Mouse (Mus musculus): ENCODE results near the gene Mmp8.
A peak's percentile ranks its signal among the peaks of the same experiment; 100 is the strongest.

Gene Mmp8

DNA sequence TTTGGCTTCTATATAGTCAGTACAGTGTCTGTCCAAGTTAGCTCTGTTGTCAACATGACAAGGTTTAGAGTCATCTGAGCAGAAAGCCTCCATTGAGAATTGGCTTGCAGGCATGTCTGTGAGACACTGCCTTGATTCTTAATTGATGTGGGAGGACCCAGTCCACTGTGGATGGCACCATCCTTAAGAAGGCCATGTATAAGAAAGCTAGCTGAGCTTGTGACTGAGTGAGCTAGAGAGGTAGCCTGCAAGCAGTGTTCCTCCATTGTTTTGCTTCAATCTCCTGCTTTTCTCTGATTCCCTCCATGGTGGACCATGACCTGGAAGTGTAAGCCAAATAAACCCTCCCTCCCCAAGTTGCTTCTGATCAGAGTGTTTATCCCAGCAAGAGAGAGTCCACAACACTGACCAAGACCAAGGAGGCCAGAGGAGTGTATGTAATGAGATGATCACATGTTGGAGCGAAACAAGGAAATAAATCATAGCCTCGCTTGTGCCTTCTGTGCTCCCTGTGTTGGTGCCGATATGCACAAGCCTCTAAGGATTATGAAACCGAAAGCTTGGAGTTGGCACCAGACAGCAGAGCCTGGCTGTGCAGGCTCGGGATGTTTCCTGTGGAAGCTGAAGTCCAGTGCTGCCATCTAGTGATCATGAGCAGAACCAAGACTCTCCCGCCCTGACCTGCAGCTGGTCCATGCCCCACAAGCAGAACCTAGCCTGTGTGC, 36.7 kb downstream of the Mmp8 start:
- DNase-seq (ENCODE audit: low spot score): peak; percentile 92

DNA sequence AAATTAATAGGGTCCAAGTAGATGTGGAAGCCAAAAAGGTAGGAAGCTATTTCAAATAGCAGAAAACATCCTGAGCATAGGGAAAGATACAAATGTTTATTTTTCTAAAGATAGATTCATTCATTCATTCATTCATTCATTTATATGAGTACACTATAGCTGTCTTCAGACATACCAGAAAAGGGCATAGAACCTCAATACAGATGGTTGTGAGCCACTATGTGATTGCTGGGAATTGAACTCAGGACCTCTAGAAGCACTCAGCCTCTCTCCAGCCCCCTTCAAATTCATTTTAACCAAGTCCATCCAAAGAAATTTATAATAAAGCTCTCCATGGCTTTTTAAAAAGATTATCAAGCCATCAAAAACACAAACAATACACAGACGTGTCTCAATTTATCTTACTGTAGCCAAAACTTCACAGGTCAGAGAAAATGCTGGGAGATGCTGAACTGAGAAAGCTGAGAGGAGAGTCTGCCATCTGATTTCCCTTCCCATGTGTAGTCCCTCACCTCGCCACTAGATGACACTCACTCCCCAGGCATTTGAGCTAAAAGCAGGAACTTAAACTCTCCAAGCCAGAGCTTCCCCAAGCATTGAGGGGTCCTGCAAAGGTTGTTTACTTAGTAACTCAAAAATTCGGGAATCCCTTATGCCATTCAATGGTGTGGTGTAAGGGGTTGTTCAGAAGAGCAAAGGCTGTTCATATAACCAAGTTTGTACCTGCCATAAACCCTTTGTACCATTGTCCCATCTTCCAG, 44.9 kb downstream of the Mmp8 start:
- DNase-seq (ENCODE audit: low spot score): peak; percentile 81

DNA sequence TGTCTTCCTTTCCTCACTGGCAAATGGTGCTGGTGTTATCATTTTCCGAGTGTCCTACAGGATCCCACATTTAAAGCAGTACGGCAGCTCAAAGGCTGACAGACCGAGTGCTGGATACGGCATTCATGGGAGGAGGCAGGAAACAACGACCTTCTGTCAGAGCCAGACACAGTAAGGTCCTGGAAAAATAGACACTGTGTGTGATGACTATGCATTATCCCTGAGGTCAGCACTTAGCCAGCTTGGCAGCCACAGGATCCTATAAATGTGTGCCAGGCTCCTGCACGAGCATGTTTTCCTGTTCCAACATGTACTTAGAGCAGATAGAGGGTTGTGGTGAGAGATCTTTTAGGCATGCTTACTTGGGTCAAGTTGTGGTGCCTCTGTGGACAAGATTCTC, 45.7 kb downstream of the Mmp8 start:
- no peak for DNase-seq (ENCODE audit: low spot score)

DNA sequence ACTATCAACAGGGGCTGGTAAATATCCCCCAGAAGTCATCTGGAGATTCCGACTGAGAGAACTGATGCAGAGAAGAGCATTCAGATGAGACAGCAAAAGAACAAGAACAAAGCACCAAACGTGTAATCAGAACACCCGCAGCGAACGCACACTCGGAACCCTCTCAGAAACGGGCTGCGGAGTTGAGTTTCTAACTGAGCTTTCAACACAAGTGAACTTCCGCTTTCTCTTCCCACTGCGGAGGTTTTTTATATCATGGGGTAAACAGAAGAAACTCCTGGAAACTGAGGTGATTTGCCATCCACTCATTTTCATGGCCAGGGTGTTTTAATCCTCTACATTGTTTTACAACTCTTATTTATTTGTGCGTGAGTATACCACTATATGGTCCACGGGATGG, 47.4 kb downstream of the Mmp8 start:
- no peak for DNase-seq (ENCODE audit: low spot score)
